Mouse (Mus musculus): ENCODE results near the gene Ttf2. TPM values are rescaled to one million over a fixed set of nuclear protein-coding genes. Genes with fewer than 3 reads are reported as not detected.
A peak's percentile ranks its signal among the peaks of the same experiment; 100 is the strongest.

Gene Ttf2
- polyA plus RNA-seq, 1 experiment from 2014 or later, result 24.2 TPM

- Histone ChIP-seq H3K4me2 (replicated peaks; ENCODE audit: low read depth, low read length) (no peak overlapping the region), H3K9ac (ENCODE audit: low read depth, low read length) (no peak overlapping the region), H3K4me1 (ENCODE audit: control insufficient read depth, insufficient read depth, low read length) (peaks cover 16% of the 10 kb centered on the region), H3K4me3 (ENCODE audit: low read length) (no peak overlapping the region), H3K36me3 (ENCODE audit: control insufficient read depth, insufficient read depth, low read length) (peaks cover 26% of the 10 kb centered on the region), H3K27ac (ENCODE audit: low read depth, low read length) (no peak overlapping the region), H3K9me3 (ENCODE audit: control insufficient read depth, low read length) (no peaks in the 10 kb centered on the region), H3K27me3 (ENCODE audit: control insufficient read depth, insufficient read depth, low read length) (no peaks in the 10 kb centered on the region)
- WGBS, result 73% methylated on average over 16 of the region's 16 CpGs
- no peak for ATAC-seq (ENCODE audit: low FRiP score, low TSS enrichment)
These were observed 44.3 kb downstream of the Ttf2 start for GRCm38 (mm10) chr3:100925176-100925575.

DNA sequence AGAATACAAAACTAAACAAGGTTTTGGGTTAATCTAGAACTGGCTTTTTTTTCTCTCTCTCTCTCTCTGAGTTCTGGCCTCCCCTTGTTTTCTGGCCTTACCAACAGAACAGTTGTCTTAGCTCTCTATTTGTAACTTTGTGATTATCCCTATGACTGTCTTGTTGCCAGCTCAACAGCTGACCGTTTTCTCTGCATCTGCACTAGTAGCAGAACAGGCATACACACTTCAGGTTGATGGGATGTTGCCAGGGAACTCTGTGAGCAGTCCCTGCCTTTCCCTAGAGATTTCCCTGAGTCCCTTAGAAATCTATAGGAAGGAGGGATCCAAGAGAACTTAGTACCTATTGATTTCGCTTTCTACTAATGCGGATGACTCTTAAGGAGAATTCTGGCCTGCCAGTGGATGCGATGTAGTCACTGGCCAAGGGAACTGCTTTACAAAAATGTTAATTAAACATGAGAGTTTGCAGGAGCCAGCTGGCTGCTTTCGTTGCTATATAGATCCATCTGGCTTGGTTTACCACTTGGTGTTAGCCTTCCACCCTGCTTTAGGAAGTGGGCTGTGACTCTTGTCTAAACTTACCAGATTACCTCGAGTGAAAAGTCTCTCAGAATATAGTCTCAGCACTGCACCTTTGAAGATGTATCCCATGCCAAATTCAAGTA, 45.3 kb downstream of the Ttf2 start:
- H3K27ac ChIP-seq (ENCODE audit: low read depth, low read length), result no peak overlapping the region
- no peak overlapping the region for H3K4me2 ChIP-seq (replicated peaks; ENCODE audit: low read depth, low read length)
- 70% methylated on average over 6 of the region's 6 CpGs for WGBS
- H3K9me3 ChIP-seq (ENCODE audit: control insufficient read depth, low read length), result no peaks in the 10 kb centered on the region
- no peak overlapping the region for H3K4me3 ChIP-seq (ENCODE audit: low read length)
- H3K36me3 ChIP-seq (ENCODE audit: control insufficient read depth, insufficient read depth, low read length), result 0 out of 2 replicates have a peak, but pooled peaks cover 16% of the 10 kb centered on the region
- peaks cover 16% of the 10 kb centered on the region for H3K4me1 ChIP-seq (ENCODE audit: control insufficient read depth, insufficient read depth, low read length)
- no peak for ATAC-seq (ENCODE audit: low FRiP score, low TSS enrichment)
- no peak overlapping the region for H3K9ac ChIP-seq (ENCODE audit: low read depth, low read length)
- no peaks in the 10 kb centered on the region for H3K27me3 ChIP-seq (ENCODE audit: control insufficient read depth, insufficient read depth, low read length)

GRCm38 (mm10) chr3:100922506-100923375, 46.7 kb downstream of the Ttf2 start:
- Histone ChIP-seq H3K9me3 (ENCODE audit: control insufficient read depth, low read length) (no peaks in the 10 kb centered on the region), H3K4me2 (replicated peaks; ENCODE audit: low read depth, low read length) (peak overlapping the region; percentile 72), H3K9ac (ENCODE audit: low read depth, low read length) (peak overlapping the region; percentile 75), H3K4me3 (ENCODE audit: low read length) (peak overlapping the region; percentile 57), H3K36me3 (ENCODE audit: control insufficient read depth, insufficient read depth, low read length) (0 out of 2 replicates have a peak, but pooled peaks cover 4% of the 10 kb centered on the region), H3K4me1 (ENCODE audit: control insufficient read depth, insufficient read depth, low read length) (peaks cover 16% of the 10 kb centered on the region), H3K27me3 (ENCODE audit: control insufficient read depth, insufficient read depth, low read length) (no peaks in the 10 kb centered on the region), H3K27ac (ENCODE audit: low read depth, low read length) (0 out of 2 replicates have a peak overlapping the region, but pooled peaks have one; percentile 3)
- ATAC-seq (ENCODE audit: low FRiP score, low TSS enrichment), result peak; percentile 68
- 34% methylated on average over 28 of the region's 28 CpGs for WGBS

- ATAC-seq (ENCODE audit: low FRiP score, low TSS enrichment), result peak; percentile 99
- WGBS, result under 1% methylated on average over 39 of the region's 39 CpGs
- H3K4me1 ChIP-seq (ENCODE audit: control insufficient read depth, insufficient read depth, low read length), result peaks cover 16% of the 10 kb centered on the region
These were observed 47.5 kb downstream of the Ttf2 start, which contains the start of gene Trim45 for GRCm38 (mm10) chr3:100921825-100922505. Trim45 (plus strand) TSS chr3:100922202.

GRCm38 (mm10) chr3:100920611-100921140, 48.8 kb downstream of the Ttf2 start:
- no peak for ATAC-seq (ENCODE audit: low FRiP score, low TSS enrichment)
- Histone ChIP-seq H3K27me3 (ENCODE audit: control insufficient read depth, insufficient read depth, low read length) (no peaks in the 10 kb centered on the region), H3K4me2 (replicated peaks; ENCODE audit: low read depth, low read length) (no peak overlapping the region), H3K27ac (ENCODE audit: low read depth, low read length) (no peak overlapping the region), H3K4me1 (ENCODE audit: control insufficient read depth, insufficient read depth, low read length) (peaks cover 16% of the 10 kb centered on the region), H3K9ac (ENCODE audit: low read depth, low read length) (no peak overlapping the region), H3K4me3 (ENCODE audit: low read length) (no peak overlapping the region), H3K9me3 (ENCODE audit: control insufficient read depth, low read length) (no peaks in the 10 kb centered on the region), H3K36me3 (ENCODE audit: control insufficient read depth, insufficient read depth, low read length) (0 out of 2 replicates have a peak, but pooled peaks cover 2% of the 10 kb centered on the region)
- WGBS, result 83% methylated on average over 9 of the region's 9 CpGs

More at GRCm38 (mm10) chr3:100921825-100922505, 47.5 kb downstream of the Ttf2 start, which contains the start of gene Trim45:
- Histone ChIP-seq H3K9me3 (ENCODE audit: control insufficient read depth, low read length) (no peaks in the 10 kb centered on the region), H3K4me3 (ENCODE audit: low read length) (peak within 1 kb of the TSS; percentile 57), H3K4me2 (replicated peaks; ENCODE audit: low read depth, low read length) (peak within 1 kb of the TSS; percentile 72), H3K27ac (ENCODE audit: low read depth, low read length) (0 out of 2 replicates have a peak within 1 kb of the TSS, but pooled peaks have one; percentile 69), H3K36me3 (ENCODE audit: control insufficient read depth, insufficient read depth, low read length) (0 out of 2 replicates have a peak, but pooled peaks cover 4% of the 10 kb centered on the region), H3K27me3 (ENCODE audit: control insufficient read depth, insufficient read depth, low read length) (no peaks in the 10 kb centered on the region), H3K9ac (ENCODE audit: low read depth, low read length) (peak within 1 kb of the TSS; percentile 75)

DNA sequence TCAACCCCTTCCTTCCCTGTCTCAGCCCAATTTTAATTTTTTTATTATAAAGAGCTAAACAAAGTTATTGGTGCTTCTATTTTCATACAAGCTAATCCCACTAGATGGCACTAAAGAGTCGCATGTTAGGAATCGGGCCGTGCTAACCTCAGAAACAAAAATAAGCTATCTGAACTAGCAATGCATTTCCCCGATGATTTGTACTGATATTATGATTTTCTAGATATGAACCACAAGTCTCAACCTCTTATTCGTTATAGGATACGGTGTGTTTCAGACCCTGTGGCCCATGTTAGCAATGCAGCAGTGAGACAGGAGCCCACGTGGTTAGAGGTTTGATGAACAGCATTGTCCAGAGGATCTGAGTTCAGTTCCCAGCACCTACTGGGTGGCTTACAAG, 52.6 kb downstream of the Ttf2 start:
- ATAC-seq (ENCODE audit: low FRiP score, low TSS enrichment), result no peak
- Histone ChIP-seq H3K27ac (ENCODE audit: low read depth, low read length) (no peak overlapping the region), H3K4me2 (replicated peaks; ENCODE audit: low read depth, low read length) (no peak overlapping the region), H3K4me1 (ENCODE audit: control insufficient read depth, insufficient read depth, low read length) (peaks cover 3% of the 10 kb centered on the region; the same call in 1 of the 2 replicates), H3K9ac (ENCODE audit: low read depth, low read length) (no peak overlapping the region), H3K36me3 (ENCODE audit: control insufficient read depth, insufficient read depth, low read length) (no peaks in the 10 kb centered on the region), H3K27me3 (ENCODE audit: control insufficient read depth, insufficient read depth, low read length) (no peaks in the 10 kb centered on the region), H3K9me3 (ENCODE audit: control insufficient read depth, low read length) (no peaks in the 10 kb centered on the region), H3K4me3 (ENCODE audit: low read length) (no peak overlapping the region)
- WGBS, result 16% methylated on average over 7 of the region's 7 CpGs

DNA sequence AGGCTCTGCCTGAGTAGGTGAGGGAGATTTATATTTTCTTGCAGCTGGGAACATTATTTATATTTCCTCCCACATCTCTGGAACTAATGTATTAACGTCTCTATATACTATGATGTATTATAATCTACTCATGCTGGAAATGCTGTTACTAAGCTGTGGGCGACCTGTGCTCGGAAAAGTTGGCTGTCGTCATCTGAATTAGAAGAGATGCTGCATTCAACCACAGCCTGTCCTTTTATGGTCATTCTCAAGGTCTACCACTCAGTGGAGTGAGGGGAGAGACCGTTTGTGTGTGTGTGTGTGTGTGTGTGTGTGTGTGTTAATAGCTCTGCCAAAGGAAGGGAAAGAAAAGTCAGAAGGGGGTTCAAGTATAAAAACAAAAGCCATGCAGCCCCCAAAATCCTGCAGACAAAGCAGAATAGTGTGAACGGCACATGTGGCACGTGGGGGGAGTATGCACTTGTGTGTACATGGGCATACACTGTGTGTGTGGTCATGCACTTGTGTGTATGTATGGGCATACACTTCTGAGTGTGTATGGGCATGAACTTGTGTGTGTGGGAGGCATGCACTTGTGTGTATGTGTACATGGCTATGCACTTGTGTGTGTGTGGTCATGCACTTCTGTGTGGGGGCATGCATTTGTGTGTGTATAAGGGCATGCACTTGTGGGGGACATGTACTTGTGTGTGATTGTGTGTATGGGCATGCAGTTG, 57.8 kb downstream of the Ttf2 start:
- Histone ChIP-seq H3K36me3 (ENCODE audit: control insufficient read depth, insufficient read depth, low read length) (no peaks in the 10 kb centered on the region), H3K4me2 (replicated peaks; ENCODE audit: low read depth, low read length) (no peak overlapping the region), H3K9me3 (ENCODE audit: control insufficient read depth, low read length) (no peaks in the 10 kb centered on the region), H3K27me3 (ENCODE audit: control insufficient read depth, insufficient read depth, low read length) (no peaks in the 10 kb centered on the region), H3K9ac (ENCODE audit: low read depth, low read length) (no peak overlapping the region), H3K27ac (ENCODE audit: low read depth, low read length) (no peak overlapping the region), H3K4me1 (ENCODE audit: control insufficient read depth, insufficient read depth, low read length) (no peaks in the 10 kb centered on the region), H3K4me3 (ENCODE audit: low read length) (no peak overlapping the region)
- ATAC-seq (ENCODE audit: low FRiP score, low TSS enrichment), result peak; percentile 40
- 60% methylated on average over 7 of the region's 7 CpGs for WGBS

DNA sequence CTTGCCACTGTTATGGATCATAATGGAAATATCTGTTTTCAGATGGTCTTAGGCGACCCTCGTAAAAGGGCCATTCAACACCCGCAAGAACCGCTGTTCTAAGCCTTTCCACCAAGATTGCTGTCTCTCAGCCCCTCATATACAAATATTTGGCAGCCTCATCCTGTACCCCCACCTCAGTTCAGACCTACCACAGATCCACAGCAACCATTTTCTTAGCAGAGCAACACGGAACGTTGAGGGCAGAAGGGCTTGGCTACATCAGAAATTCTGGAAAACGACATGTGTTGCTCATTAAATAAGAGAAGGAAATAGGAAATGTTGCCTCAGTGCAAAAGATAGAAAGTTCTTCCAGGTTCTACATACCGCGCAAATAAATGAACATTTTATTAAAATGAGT, 58.4 kb downstream of the Ttf2 start:
- Histone ChIP-seq H3K27ac (ENCODE audit: low read depth, low read length) (no peak overlapping the region; the same call in 1 of the 2 replicates), H3K9ac (ENCODE audit: low read depth, low read length) (no peak overlapping the region), H3K4me2 (replicated peaks; ENCODE audit: low read depth, low read length) (no peak overlapping the region), H3K36me3 (ENCODE audit: control insufficient read depth, insufficient read depth, low read length) (no peaks in the 10 kb centered on the region), H3K4me3 (ENCODE audit: low read length) (no peak overlapping the region), H3K4me1 (ENCODE audit: control insufficient read depth, insufficient read depth, low read length) (no peaks in the 10 kb centered on the region), H3K27me3 (ENCODE audit: control insufficient read depth, insufficient read depth, low read length) (no peaks in the 10 kb centered on the region), H3K9me3 (ENCODE audit: control insufficient read depth, low read length) (no peaks in the 10 kb centered on the region)
- 61% methylated on average over 9 of the region's 9 CpGs for WGBS
- ATAC-seq (ENCODE audit: low FRiP score, low TSS enrichment), result no peak
